Mouse (Mus musculus) erythroid progenitor cell, adult 5-6 weeks (primary cell): ENCODE measurements around the gene Gm20532. TPM values are rescaled to one million over a fixed set of nuclear protein-coding genes. Genes with fewer than 3 reads are reported as not detected.

Experiments used
- ATAC-seq: replicated peaks from 2 replicates; pipeline ENCODE4 v1.8.0; 2016; ENCODE audit warnings: moderate number of reproducible peaks, mild to moderate bottlenecking, moderate TSS enrichment, inconsistent platforms; ENCODE audit not compliant: poor library complexity, low FRiP score, severe bottlenecking
- total RNA-seq, 2 experiments: library from RNA; stranded (forward) in 1 of 2; stranded (reverse) in 1 of 2; fragments of 150-400 nt in 1 of 2; fragments of 186-747, 209-891 nt in 1 of 2; gene quantifications; 2 replicates each; pipeline versions ENCODE4 v1.2.3 to v1.2.4; 2015 to 2017; ENCODE audit warnings: low replicate concordance in 2 of 2

The Gm20532 gene
- total RNA-seq, 2 experiments from 2014 or later, result not detected

DNA sequence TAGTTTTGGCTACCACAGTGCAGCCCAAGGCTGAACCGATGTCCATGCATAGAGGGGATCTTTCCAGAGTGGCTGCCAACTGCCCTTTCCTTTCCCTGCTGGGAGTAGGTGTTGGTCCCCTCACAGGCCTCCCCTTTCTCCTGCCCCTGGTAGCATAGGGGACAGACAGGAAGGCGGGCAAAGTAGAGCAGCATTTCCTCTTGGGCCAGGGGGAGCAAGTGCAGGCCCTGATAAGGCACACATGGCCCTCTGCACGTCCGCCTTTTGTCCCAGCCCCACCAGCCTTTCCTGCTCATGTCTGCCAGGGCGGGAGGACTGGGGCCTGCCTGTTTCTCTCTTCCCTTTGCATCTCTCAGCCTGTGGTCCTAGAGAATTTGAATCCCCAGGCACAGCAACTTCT is 14.6 kb upstream of the Gm20532 start:
- ATAC-seq, result no peak

DNA sequence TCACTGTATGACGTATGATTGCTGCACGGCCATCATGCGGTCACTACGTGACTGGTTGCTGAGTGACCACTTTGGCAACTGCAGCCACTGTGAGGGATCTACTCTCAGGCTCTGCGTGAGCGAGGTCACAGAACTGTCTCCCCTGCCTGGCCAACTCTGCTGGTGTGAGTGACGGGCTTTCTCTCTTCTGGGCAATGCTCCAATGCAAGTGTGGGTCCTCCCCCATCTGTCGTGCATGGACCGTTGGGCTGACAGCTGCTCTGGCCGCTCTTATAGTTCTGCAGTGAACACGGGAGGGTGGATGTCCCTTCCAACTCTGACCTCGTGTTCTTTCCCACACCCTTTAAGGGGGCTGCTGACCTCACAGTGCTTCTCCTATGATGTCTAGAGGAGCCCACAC is 13.0 kb upstream of the Gm20532 start:
- no peak for ATAC-seq

DNA sequence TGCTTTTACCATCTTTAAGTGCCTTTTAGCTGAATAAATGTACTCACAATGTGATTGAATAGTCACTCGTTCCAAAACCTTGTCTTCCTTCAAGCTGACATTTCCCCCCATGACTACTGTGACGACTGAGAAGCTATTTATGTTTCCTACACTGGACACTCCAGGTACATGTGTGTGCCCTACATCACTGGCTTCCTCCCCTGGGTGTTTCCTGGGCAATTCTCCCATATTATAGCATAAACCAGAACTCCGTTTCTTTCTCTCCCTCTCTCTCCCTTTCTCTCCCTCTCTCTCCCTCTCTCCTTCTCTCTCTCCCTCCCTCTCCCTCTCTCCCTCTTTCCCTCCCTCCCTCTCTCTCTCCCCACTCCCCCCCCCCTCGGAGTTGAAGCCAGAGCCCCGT is 12.6 kb upstream of the Gm20532 start:
- ATAC-seq, result no peak

DNA sequence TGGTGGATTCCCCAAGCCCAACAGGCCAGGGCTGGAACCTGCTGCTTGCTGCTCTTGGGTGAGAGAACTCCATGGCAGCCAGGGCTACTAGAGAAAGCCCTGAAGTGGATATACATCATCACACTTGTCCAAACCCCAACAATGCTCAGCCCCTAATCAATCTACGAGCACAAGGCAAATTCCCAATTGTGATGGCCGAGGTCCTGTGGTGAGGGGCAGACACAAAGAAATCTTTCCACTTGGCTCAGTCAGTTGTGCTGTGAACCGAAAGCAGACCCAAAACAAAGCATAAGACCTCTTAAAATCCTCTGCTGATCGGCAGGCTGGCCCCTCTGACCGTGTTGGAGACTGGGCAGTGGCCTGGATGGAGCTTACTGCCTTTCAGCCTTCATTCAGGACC is 11.6 kb upstream of the Gm20532 start:
- no peak for ATAC-seq

DNA sequence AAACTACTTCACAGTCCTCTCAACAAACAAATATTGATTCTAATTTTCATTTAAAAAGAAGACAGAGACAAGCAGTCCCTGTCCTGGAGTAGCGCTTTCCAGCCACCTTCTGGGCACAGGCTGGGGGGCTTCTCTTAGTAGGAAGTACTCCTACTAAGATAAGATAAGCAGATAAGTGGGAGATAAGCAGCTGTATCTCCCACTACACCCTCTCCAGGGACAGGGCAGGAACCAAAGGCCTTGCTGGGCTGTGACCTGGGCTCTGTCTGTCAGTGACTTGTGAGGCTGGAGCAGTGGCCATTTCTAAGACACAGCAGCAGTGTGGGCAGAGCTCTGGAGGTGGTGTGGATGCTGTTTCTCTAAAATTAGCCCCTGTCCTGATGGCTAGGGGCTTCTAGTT is 11.1 kb upstream of the Gm20532 start:
- ATAC-seq, result no peak

DNA sequence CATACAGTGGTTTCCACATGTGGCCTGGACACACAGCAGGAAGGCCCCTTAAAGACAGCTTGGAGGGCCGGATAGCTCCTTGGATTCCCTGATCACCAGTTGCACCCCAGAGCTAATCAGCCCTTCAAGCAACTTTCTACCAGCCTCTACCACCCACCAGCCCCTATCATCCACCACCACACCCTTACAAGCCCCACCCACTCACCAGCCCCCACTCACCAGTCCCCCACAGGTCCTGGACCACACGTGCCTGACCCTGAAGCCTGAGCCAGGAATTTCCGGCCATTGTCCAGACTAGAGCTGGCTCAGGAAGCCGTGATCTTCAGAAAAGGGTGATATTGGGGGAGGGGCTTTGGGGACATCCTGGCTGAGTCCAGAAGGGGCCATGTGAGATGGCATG is 10.6 kb upstream of the Gm20532 start:
- no peak for ATAC-seq

DNA sequence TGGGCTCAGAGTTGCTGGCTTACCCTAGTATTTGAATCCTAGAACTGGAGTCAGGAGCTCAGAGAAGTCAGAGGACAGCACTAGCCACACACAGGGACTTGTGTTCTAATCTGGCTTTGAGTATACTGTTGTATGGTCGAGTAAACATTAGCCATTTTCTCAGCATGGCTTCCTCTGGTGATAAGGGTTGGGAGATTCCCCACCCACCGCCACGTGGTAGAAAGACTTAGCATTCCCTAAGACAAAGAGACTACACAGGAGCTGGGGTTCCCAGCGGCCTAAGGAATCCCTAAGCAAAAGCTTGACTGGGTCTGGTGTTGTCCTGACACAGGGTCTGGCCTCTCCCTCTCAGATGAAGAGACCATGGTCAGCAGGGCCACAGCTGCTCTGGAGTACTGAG is 10.0 kb upstream of the Gm20532 start:
- ATAC-seq, result no peak

DNA sequence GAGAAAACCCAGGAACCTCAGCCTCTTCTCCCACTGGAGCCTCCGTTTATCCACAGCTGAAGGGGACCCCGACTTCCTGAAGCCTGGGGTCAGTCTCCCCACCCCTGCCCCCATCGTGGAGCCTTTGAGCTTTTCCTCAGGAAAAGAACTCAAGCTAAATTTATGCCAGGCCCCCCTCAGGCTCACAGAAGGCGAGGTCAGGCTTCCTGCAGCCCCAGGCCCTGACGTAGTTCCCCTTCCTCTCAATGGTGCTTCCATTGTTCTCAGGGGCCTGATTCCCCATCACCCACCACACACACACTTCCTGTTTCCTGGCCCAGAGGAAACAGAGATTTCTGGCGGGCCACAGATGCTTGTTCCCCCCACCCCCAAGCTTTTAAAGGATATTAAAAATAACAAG is 8.1 kb upstream of the Gm20532 start:
- ATAC-seq, result no peak

DNA sequence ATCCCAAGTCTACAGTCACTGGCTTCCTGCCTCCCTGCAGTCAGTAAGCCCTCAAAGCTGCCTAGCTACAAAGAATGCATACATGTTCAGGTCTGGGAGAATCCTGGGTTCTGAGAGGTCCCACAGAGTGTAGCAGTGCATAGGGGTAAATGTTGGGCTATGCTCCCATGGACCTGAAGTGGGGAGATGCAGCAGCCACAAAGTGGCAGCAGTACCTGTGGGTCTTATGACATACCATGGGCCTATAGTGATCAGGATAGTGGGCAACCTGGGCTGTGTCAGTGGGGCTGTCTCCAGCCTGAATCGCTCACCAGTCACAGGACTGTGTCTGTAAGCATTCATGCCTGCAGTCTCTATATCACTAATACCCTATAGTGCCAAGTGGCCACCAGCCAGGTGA is 6.7 kb upstream of the Gm20532 start, which contains the start of gene Egfl7:
TSS of gene Egfl7 (plus strand) at position 301 of the 400 bp plus-strand sequence.
- ATAC-seq, result no peak

DNA sequence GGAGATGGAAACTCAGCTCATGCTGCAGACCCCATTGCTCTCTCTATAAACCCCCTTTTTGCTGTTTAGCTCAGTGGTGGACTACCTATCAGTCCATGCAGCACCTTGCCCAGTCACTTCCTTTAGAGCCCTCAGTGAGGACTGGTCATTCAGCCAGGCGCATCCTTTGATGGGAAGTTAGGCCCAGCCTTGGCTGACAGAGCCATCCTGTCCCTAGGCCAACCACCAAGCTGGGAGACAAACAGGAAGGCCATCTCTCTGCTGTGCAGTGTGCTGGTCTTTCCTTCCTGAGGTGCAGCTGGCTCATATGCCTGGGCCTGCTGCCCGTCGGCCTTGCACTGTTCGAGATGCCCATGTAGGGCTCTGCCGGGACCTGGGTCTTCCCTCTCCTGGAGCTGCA is 5.7 kb upstream of the Gm20532 start:
- no peak for ATAC-seq

DNA sequence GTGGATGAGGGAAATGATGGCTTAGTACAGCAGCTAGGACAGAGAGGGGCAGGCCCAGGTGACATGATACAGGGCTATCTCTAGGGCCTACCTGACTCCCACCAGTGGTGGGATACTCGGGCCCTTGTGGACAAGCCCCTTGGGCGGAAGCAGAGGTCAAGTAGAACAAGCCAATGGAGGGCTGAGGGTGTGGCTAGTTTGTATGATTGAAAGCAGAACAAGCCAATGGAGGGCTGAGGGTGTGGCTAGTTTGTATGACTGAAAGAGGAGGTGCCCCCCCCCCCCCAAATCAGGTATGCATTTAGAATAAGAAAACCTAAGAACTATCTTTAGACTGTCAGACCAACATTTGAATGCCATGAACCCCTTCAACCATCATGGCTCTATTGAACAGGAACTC is 4.2 kb upstream of the Gm20532 start:
- ATAC-seq, result no peak

DNA sequence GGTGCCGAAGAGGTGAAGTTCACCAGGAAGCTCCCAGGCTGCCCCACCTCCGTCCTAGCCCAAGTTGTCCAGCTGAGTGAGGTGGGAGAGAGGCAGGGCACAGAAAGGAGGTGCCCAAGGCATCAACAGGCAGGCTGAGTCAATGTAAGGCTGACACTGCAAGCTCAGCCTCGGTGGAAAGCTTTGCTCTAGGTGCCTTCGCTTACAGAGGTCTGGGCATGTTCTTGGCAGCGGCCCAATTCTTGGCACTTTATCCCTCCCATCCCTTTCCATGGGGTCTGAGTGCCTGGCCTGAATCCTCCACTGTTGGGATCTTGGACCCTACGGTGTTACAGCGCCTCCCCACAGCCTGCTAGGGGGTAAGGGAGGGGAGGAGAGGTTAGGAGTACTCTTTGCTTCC is 3.7 kb upstream of the Gm20532 start:
- no peak for ATAC-seq

DNA sequence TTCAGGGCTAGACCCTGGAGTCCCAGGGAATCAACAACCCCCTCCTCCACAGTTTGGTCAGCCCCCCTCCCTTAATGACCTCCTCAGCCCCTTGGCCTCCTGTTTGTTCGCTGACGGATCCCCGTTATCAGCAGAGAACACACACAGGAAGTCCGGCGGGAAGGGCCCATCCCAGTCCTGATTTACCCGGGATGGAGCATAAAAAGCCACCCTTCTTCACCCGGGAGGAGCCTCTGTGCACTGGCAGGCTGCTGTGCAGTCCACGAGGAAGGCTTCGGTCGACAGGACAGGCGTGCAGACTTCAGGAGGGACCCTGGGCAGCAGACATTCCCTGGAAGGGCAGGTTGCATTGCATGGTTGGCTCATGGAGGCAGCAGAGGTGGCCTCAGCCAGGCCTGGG is 2.8 kb upstream of the Gm20532 start:
- ATAC-seq, result no peak

DNA sequence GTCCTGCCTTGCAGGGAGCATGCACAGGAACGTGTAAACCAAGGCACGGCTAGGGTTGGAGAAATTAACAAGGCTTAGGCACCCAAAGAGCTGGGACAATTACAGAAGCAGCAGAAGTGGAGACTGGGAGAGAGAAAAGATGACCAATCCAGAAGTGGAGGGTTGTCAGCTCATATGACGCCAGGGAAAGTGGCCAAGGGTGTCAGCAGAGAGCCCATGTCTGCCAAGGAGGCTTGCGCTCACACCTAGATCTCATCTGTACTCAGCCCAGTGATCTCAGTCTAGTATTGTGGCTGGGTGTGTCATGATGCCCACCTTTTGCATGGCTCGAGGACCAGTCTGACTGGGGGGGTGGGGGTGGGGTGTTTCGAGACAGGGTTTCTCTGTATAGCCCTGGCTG is 726 bp upstream of the Gm20532 start:
- no peak for ATAC-seq

DNA sequence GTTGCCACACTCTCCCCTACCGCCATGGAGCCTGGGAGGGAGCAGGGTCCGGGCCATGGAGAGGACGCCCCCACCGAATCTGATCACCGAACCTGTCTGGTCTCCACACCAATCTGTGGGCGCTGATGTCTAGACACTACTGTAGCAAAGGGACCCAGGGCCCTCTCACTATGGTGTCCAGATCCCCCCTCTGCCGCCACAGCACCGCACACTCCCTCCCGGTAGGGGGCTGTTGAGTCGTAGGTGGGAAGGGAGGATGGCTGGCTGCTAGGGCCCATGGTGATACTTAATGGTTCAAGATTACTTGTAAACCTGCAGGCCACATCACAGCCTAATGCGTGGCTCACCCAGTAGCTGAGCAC is 586 bp downstream of the Gm20532 start:
- ATAC-seq, result no peak

DNA sequence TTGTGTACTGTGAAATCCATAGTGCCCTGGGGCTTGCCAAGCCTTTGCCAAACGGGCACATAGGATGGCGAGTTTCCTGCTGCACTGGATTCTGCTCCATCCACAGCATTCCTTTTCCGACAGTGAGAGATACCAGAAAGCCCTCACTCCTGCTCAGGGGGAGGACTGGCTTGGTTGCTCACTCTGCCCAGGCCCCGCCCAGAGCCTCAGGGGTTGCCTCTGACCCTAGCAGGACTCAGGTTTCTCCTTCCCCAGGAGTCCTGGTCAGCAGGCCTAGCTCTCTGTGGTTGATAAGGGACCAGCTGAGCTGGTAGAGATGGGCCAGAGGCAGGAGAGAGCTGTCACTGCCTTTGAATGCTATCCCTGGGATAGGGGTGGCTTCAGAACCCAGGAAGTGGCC is 2.1 kb downstream of the Gm20532 start:
- no peak for ATAC-seq

DNA sequence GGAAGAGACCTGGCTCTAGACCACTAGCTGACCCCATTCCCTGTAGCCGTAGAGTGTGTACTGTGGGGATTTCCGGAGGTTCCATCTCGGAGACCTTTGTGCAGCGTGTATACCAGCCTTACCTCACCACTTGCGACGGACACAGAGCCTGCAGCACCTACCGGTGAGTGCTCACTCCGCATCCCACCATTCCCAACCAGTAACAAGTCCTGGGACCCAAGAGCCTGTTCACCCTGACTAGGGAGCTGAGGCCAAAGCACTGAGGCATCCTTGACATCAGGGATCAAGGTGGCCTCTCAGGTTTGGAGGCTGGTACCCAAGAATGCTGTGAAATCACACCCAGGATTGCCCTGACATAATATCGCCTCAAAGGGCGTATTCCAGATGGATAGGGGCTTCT is 2.8 kb downstream of the Gm20532 start:
- ATAC-seq, result no peak

DNA sequence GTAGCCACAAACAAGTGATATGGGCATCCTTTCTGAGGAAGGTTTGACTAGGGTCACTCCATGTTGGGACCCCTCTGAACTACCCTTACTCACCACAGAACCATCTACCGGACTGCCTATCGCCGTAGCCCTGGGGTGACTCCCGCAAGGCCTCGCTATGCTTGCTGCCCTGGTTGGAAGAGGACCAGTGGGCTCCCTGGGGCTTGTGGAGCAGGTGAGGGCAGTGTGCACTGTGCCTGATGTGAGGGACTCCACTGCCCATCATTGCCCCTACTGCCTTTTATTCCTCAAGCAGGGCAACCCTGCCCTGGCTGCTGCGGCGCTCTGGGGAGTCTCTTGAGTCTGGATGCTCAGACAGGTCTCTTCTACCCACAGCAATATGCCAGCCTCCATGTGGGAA is 3.8 kb downstream of the Gm20532 start:
- no peak for ATAC-seq

DNA sequence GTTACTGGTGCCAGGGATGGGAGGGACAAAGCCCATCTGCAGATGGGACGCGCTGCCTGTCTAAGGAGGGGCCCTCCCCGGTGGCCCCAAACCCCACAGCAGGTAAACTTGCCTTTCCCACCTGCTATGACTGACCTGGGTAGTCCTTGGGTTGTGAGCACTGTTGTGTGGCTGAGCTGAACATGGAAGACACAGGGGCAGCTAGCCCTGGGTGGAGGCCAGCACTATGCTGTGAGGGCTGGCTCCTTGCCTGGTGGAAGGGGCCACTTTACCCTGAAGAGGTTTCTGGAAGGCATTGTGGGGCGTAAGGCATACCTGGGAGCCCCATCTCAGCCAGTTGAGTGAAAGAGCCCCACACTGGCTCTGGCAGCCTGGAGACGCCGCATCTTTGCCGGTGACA is 4.5 kb downstream of the Gm20532 start:
- ATAC-seq, result no peak

DNA sequence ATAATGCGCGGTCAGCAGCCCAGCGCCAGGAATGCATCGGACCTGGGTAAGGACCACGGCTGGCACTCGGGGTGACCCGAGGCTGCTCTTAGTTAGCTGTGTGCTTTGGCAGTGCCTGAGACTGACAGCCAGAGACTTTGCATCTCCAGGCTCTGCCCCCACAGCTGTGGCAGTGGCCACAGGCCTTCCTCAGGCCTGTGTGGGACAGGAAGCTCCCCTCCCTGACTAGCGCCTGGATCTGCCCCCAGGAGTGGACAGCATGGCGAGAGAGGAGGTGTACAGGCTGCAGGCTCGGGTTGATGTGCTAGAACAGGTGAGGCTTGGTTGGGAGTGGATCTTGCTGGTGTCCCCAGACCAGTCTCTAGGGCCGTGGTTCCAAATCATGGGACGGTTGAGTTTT is 5.0 kb downstream of the Gm20532 start:
- ATAC-seq, result no peak

DNA sequence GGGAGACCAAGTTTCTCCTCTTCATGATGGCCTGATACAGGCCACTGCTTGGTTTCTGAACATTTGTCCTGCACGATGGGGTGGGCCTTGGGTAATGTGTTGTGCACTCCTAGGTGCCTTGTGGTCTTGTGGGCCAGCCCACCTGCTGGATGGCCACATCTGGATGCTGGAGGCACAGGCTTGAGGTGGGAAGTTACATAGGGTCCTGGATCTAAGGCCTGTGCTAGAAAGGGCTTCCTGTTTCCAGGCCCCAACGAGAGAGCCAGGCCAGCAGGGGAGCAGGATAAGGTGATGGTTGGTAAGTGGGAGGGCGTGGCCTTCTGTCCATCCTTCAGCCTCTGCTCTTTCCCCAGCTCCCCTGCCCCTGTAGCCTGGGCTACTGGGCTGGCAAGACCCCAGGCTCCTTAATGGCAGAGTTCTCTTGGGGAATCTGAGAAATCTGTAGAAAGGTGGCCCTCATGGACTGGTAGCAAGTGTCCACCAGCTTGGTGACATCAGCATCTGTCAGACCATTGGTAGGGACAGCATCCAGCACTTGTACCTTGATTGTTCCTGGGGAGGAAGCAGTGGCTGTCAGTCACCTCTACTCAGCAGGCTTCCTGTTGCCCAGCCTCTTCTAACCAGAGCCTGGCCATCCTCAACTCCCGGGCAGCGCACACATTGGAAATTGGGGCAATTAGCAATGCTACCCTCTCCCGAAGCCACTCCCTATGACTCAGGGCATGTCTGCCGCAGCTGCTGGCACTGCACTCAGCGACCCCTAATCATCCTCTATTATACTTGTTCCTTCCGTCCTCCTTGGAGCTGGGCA is 7.0 kb downstream of the Gm20532 start:
- ATAC-seq, result no peak

DNA sequence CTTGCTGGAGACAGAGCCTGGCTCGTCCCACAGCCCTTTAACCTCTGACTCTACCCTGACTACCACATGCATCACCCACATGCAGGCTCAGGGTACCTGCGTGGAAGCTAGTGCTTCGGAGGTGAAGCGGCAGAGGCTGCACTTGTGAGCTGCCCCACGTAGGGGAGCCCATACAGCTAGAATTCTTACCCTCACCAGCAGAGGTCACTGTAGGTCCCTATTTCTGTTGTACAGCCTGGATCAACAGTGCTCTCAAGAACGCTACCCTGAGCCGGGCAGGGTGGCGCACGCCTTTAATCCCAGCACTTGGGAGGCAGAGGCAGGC is 7.5 kb downstream of the Gm20532 start:
- ATAC-seq, result no peak
